Mouse (Mus musculus): ENCODE data around the gene Sap18b. TPM values are rescaled to one million over a fixed set of nuclear protein-coding genes. Genes with fewer than 3 reads are reported as not detected.

The Sap18b gene
- polyA plus RNA-seq, 1 experiment from 2014 or later = 347 TPM

DNA sequence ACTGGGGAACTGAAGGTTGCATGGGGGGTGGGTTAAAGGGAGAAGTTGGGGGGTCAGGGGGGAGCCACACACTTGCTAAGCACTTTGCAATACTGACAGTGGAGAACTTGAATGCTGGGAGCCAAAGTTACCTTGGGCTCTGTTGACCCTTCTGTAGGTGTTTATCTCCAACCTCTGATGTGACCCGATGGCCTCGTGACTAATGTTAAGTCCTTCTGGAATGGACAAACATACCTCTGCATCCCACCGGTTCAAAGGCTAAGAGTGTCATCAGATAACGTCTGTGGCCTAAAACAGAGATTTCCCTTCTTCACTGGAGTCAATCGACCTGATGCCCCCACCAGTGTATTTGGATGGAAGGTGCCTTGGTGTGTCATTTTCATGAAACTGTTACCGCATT, 3.9 kb upstream of the Sap18b start:
- H3K27ac ChIP-seq (ENCODE audit: low read depth) = no peak overlapping the region
- H3K4me2 ChIP-seq = no peak overlapping the region
- WGBS = 56% methylated on average over 6 of the region's 6 CpGs
- TF ChIP-seq CTCF (IDR thresholded peaks at IDR 0.05; ENCODE audit: low read depth) = no peak
- no peak overlapping the region for H3K9ac ChIP-seq
- H3K4me1 ChIP-seq (ENCODE audit: insufficient read depth) = no peaks in the 10 kb centered on the region
- H3K36me3 ChIP-seq (ENCODE audit: insufficient read depth) = no peaks in the 10 kb centered on the region
- DNase-seq (no peak), ATAC-seq (ENCODE audit: insufficient read depth) (no peak)
- H3K27me3 ChIP-seq (ENCODE audit: insufficient read depth, low read length) = no peaks in the 10 kb centered on the region
- H3K9me3 ChIP-seq (ENCODE audit: low read depth, low read length) = no peaks in the 10 kb centered on the region
- H3K4me3 ChIP-seq (ENCODE audit: low read depth, low read length) = no peak overlapping the region

DNA sequence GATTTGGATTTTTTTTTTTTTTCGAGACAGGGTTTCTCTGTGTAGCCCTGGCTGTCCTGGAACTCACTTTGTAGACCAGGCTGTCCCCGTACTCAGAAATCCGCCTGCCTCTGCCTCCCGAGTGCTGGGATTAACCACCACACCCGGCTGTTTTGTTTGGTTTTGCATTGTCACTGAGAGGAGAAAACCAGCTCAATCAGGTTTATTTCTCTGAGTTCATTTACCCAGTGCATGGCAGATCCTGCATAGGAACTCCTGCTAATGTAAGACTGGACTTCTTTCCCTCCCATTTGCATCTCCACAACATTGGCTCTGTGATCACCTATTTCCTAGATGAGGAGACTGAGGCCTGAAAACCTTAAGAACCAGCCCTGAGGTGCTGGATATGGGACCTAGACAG, 3.0 kb upstream of the Sap18b start:
- WGBS = 80% methylated on average over 5 of the region's 5 CpGs
- no peaks in the 10 kb centered on the region for H3K4me1 ChIP-seq (ENCODE audit: insufficient read depth)
- ATAC-seq (ENCODE audit: insufficient read depth) (no peak), DNase-seq (no peak)
- TF ChIP-seq CTCF (IDR thresholded peaks at IDR 0.05; ENCODE audit: low read depth) = no peak
- H3K4me3 ChIP-seq (ENCODE audit: low read depth, low read length) = no peak overlapping the region
- H3K9me3 ChIP-seq (ENCODE audit: low read depth, low read length) = no peaks in the 10 kb centered on the region
- H3K27ac ChIP-seq (ENCODE audit: low read depth) = no peak overlapping the region
- no peaks in the 10 kb centered on the region for H3K27me3 ChIP-seq (ENCODE audit: insufficient read depth, low read length)
- no peak overlapping the region for H3K9ac ChIP-seq
- no peak overlapping the region for H3K4me2 ChIP-seq
- no peaks in the 10 kb centered on the region for H3K36me3 ChIP-seq (ENCODE audit: insufficient read depth)

DNA sequence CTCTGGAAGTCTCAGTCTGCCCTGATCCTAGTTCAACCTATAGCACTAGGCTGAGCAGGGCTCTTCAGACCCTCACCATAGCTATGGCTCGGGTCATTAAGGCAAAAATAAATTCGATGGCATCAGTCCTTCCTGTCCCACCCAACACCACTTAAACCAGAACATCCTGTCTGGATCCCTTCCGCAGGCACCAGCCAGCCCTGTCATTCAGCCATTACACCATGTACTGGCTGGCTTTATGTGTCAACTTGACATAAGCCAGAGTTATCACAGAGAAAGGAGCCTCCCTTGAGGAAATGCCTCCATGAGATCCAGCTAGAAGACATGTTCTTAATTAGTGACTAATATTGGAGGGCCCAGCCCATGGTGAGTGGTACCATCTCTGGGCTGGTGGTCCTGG, 2.4 kb upstream of the Sap18b start:
- Histone ChIP-seq H3K27ac (ENCODE audit: low read depth) (no peak overlapping the region), H3K4me3 (ENCODE audit: low read depth, low read length) (no peak overlapping the region), H3K9ac (no peak overlapping the region), H3K4me1 (ENCODE audit: insufficient read depth) (no peaks in the 10 kb centered on the region), H3K4me2 (no peak overlapping the region), H3K36me3 (ENCODE audit: insufficient read depth) (no peaks in the 10 kb centered on the region), H3K27me3 (ENCODE audit: insufficient read depth, low read length) (no peaks in the 10 kb centered on the region), H3K9me3 (ENCODE audit: low read depth, low read length) (no peaks in the 10 kb centered on the region)
- no peak for DNase-seq
- TF ChIP-seq CTCF (IDR thresholded peaks at IDR 0.05; ENCODE audit: low read depth) = no peak
- 61% methylated on average over 3 of the region's 3 CpGs for WGBS
- no peak for ATAC-seq (ENCODE audit: insufficient read depth)

DNA sequence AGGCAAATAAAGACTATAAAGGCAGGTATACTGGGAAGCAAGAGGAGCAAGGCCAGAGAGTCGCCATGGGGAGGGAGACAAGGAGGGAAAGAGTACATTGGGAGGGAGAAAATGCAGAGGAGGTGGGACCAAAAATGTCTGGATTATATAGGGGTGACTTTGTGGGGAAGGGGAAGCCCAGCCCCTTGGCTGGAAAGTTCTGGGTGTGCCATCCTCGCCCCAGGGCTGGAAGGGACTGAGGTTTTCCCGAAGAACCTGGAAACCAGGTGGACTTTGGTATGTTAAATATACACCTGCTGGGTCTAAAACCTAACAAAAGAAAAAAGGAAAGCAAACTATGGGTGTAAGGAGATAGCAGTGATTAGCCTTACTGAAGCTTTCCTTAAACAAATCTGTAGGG, 5.0 kb downstream of the Sap18b start:
- H3K9ac ChIP-seq = no peak overlapping the region
- DNase-seq (no peak), ATAC-seq (ENCODE audit: insufficient read depth) (no peak)
- H3K4me1 ChIP-seq (ENCODE audit: insufficient read depth) = no peaks in the 10 kb centered on the region
- TF ChIP-seq CTCF (IDR thresholded peaks at IDR 0.05; ENCODE audit: low read depth) = no peak
- no peak overlapping the region for H3K4me2 ChIP-seq
- 54% methylated on average over 3 of the region's 3 CpGs for WGBS
- no peak overlapping the region for H3K27ac ChIP-seq (ENCODE audit: low read depth)
- no peaks in the 10 kb centered on the region for H3K36me3 ChIP-seq (ENCODE audit: insufficient read depth)
- H3K27me3 ChIP-seq (ENCODE audit: insufficient read depth, low read length) = no peaks in the 10 kb centered on the region
- H3K4me3 ChIP-seq (ENCODE audit: low read depth, low read length) = no peak overlapping the region
- no peaks in the 10 kb centered on the region for H3K9me3 ChIP-seq (ENCODE audit: low read depth, low read length)

DNA sequence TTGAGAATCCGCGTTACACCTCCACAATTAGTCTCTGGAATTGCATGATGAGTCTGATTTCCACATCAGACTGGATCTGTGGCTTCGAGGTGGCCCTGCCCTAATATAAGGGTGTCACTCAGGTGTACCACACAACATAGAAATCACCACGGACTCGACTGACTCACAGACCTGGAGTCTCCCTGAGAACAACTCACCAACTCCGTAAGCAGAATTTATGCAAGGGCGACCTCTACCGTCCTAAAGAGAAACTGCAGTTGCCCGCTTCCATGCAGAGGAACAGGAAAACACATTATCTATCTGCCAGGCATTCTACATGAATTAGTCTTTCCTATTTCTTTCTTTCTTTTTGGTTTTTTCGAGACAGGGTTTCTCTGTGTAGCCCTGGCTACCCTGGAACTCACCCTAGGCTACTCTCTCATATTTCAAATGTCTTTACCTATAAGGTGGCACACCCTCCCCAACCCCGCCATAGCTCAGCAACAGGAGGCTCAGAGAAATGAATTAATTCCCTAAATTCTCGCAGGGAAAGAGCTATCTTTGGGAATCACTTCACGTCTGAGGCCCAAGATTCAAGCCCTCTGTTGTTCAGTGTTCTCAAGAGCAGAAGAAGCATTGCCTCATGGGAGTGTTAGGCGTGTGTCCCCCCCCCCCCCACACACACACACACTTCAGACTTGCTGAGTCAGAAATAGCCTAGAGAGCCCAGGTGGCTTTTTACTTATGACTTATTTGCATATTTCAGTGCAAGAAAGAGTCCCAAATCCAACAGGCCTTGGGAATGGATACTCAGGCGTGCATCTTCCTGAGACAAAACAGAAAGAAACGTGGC, 7.7 kb downstream of the Sap18b start:
- DNase-seq (peak; percentile 96), ATAC-seq (ENCODE audit: insufficient read depth) (peak; percentile 67)
- 0 out of 2 replicates have a peak, but pooled peaks cover 7% of the 10 kb centered on the region for H3K36me3 ChIP-seq (ENCODE audit: insufficient read depth)
- peak overlapping the region; percentile 36; the same call in 1 of the 2 replicates for H3K9ac ChIP-seq
- peak; percentile 94 for TF ChIP-seq CTCF (IDR thresholded peaks at IDR 0.05; ENCODE audit: low read depth)
- H3K27ac ChIP-seq (ENCODE audit: low read depth) = 0 out of 2 replicates have a peak overlapping the region, but pooled peaks have one; percentile 36
- no peaks in the 10 kb centered on the region for H3K9me3 ChIP-seq (ENCODE audit: low read depth, low read length)
- peak overlapping the region; percentile 31 for H3K4me3 ChIP-seq (ENCODE audit: low read depth, low read length)
- no peaks in the 10 kb centered on the region for H3K4me1 ChIP-seq (ENCODE audit: insufficient read depth)
- no peaks in the 10 kb centered on the region for H3K27me3 ChIP-seq (ENCODE audit: insufficient read depth, low read length)
- 16% methylated on average over 16 of the region's 16 CpGs for WGBS
- peak overlapping the region; percentile 58 for H3K4me2 ChIP-seq

DNA sequence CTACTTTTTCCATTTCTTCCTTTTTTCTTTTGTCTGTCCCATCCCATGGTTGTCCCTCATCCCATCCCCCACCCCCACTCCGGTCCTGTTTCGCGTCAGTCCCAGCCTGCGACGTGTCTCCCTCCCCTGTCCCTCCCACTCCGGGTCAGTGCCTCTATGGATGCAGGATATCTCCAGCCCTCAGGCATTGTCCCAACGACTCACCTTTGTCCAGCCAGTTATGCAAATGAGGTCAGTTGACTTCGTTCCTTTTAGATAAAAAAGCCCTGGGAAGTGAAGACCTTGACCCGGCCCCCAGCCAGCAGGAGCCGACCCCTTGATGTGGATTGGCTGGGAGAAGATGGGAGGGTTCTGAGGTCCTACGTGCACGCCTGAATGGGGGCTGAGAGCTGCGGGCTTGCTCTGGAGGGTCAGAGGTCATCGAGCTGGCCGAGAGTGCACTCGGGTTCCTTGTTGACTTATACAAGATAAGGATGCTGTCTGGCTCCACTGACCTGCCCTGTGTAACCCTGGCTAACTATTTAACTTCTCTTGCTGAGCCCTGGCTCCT, 8.4 kb downstream of the Sap18b start:
- Histone ChIP-seq H3K9ac (peak overlapping the region; percentile 36), H3K27me3 (ENCODE audit: insufficient read depth, low read length) (no peaks in the 10 kb centered on the region), H3K4me1 (ENCODE audit: insufficient read depth) (no peaks in the 10 kb centered on the region), H3K27ac (ENCODE audit: low read depth) (no peak overlapping the region), H3K4me3 (ENCODE audit: low read depth, low read length) (peak overlapping the region; percentile 31), H3K36me3 (ENCODE audit: insufficient read depth) (0 out of 2 replicates have a peak, but pooled peaks cover 7% of the 10 kb centered on the region), H3K9me3 (ENCODE audit: low read depth, low read length) (no peaks in the 10 kb centered on the region), H3K4me2 (peak overlapping the region; percentile 58)
- DNase-seq (peak; percentile 48), ATAC-seq (ENCODE audit: insufficient read depth) (peak; percentile 70)
- WGBS = 2% methylated on average over 16 of the region's 16 CpGs
- no peak for TF ChIP-seq CTCF (IDR thresholded peaks at IDR 0.05; ENCODE audit: low read depth)

DNA sequence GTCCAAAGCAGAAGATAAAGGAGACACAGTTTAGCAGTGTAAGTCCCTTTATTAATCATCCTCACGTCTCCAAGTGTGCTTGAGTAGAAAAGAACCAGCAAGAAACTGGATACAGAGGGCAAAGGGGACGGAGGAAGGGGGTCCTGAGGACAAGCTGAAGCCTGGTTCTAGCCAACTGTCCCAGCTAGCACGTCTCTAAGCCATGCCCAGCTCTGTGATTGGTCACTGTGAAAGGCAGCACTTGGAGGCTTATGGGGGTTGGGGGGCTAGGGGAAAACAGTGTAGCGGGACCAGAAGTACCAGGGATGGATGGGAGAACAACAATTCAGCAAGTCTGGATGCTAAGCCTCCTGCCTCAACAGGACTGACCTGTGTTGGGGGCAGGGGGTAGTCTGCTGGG, 10.7 kb downstream of the Sap18b start:
- no peaks in the 10 kb centered on the region for H3K27me3 ChIP-seq (ENCODE audit: insufficient read depth, low read length)
- no peak overlapping the region for H3K4me2 ChIP-seq
- no peaks in the 10 kb centered on the region for H3K4me1 ChIP-seq (ENCODE audit: insufficient read depth)
- no peaks in the 10 kb centered on the region for H3K9me3 ChIP-seq (ENCODE audit: low read depth, low read length)
- H3K4me3 ChIP-seq (ENCODE audit: low read depth, low read length) = no peak overlapping the region
- no peak for DNase-seq
- no peak overlapping the region for H3K9ac ChIP-seq
- no peak for TF ChIP-seq CTCF (IDR thresholded peaks at IDR 0.05; ENCODE audit: low read depth)
- ATAC-seq (ENCODE audit: insufficient read depth) = no peak
- H3K27ac ChIP-seq (ENCODE audit: low read depth) = no peak overlapping the region
- 0 out of 2 replicates have a peak, but pooled peaks cover 14% of the 10 kb centered on the region for H3K36me3 ChIP-seq (ENCODE audit: insufficient read depth)
- WGBS = 61% methylated on average over 4 of the region's 4 CpGs
